Mouse (Mus musculus) ES-E14 (cell line): ENCODE results near the gene Csrp1. TPM values are rescaled to one million over a fixed set of nuclear protein-coding genes. Genes with fewer than 3 reads are reported as not detected.

Experiments used
- DNase-seq: peaks from one replicate; pipeline ENCODE4 v3.0.0-alpha.2; 2013; ENCODE audit warnings: low read depth, low spot score
- H3K27ac ChIP-seq: 2 replicates; pipeline ENCODE4 v1.5.1; 2012; ENCODE audit warnings: low read depth, mild to moderate bottlenecking, low read length, moderate library complexity, mixed read lengths; ENCODE audit not compliant: poor library complexity, insufficient read depth, severe bottlenecking
- H3K36me3 ChIP-seq: 2 replicates; pipeline ENCODE4 v1.6.1; 2012; ENCODE audit warnings: mild to moderate bottlenecking, low read length, moderate library complexity, mixed read lengths; ENCODE audit not compliant: control insufficient read depth, poor library complexity, insufficient read depth, severe bottlenecking
- H3K4me1 ChIP-seq, 2 experiments: fragments of 150-350 bp in 1 of 2; sonication (generic) in 1 of 2; 2 replicates each; pipeline ENCODE4 v1.6.1; 2012; ENCODE audit warnings: low read length in 2 of 2, mild to moderate bottlenecking in 1 of 2, mixed read lengths in 1 of 2; ENCODE audit not compliant: control insufficient read depth in 2 of 2, insufficient read depth in 2 of 2, poor library complexity in 1 of 2
- H3K4me3 ChIP-seq, 2 experiments: fragments of 150-350 bp in 1 of 2; sonication (generic) in 1 of 2; 2 replicates each; pipeline ENCODE4 v1.5.1; 2012; ENCODE audit warnings: low read length in 2 of 2, low read depth in 1 of 2, mild to moderate bottlenecking in 1 of 2, mixed read lengths in 1 of 2; ENCODE audit not compliant: insufficient read depth in 1 of 2, poor library complexity in 1 of 2, severe bottlenecking in 1 of 2
- H3K9ac ChIP-seq: 2 replicates; pipeline ENCODE4 v1.6.1; 2012; ENCODE audit warnings: low read depth, mild to moderate bottlenecking, low read length, mixed read lengths; ENCODE audit not compliant: poor library complexity, insufficient read depth, severe bottlenecking
- H3K9me3 ChIP-seq: fragments of 150-350 bp; sonication (generic); 2 replicates; pipeline ENCODE4 v1.6.1; 2012; ENCODE audit warnings: low read depth, mild to moderate bottlenecking, low read length; ENCODE audit not compliant: control insufficient read depth, insufficient read depth
- CHD2 ChIP-seq: IDR thresholded peaks from 2 replicates; pipeline ENCODE4 v1.6.1; 2014; ENCODE audit warnings: mild to moderate bottlenecking, low read depth, low read length, inconsistent platforms
- HCFC1 ChIP-seq: IDR thresholded peaks from 2 replicates; pipeline ENCODE4 v1.6.1; 2012; ENCODE audit warnings: low read length, inconsistent platforms, borderline replicate concordance; ENCODE audit not compliant: insufficient read depth
- MAFK ChIP-seq: IDR thresholded peaks from 2 replicates; pipeline ENCODE4 v1.6.1; 2014; ENCODE audit warnings: mild to moderate bottlenecking, low read depth, low read length, inconsistent platforms; ENCODE audit not compliant: insufficient read depth
- ZC3H11A ChIP-seq: IDR thresholded peaks from 2 replicates; pipeline ENCODE4 v1.6.1; 2012; ENCODE audit warnings: low read depth, mild to moderate bottlenecking, inconsistent platforms, low read length, borderline replicate concordance
- ZNF384 ChIP-seq: IDR thresholded peaks from 2 replicates; pipeline ENCODE4 v1.6.1; 2012; ENCODE audit warnings: low read depth, low read length, inconsistent platforms
- in situ Hi-C, 2 experiments: fragments of 600-800 bp; cut with MboI; formaldehyde crosslinking; loops; one replicate each; pipeline ENCODE4 v1.15.1; 2025; ENCODE audit warnings: low sequenced_read_pairs in 2 of 2, inconsistent platforms in 1 of 2; ENCODE audit not compliant: unreplicated experiment in 2 of 2
- total RNA-seq: library from RNA; depleted of rRNA; stranded (reverse); fragments of 300-350 nt; gene quantifications from 2 replicates; pipeline ENCODE4 v1.2.3, GENCODE M21; 2012

Csrp1 gene
- total RNA-seq, 1 experiment: 131 TPM

DNA sequence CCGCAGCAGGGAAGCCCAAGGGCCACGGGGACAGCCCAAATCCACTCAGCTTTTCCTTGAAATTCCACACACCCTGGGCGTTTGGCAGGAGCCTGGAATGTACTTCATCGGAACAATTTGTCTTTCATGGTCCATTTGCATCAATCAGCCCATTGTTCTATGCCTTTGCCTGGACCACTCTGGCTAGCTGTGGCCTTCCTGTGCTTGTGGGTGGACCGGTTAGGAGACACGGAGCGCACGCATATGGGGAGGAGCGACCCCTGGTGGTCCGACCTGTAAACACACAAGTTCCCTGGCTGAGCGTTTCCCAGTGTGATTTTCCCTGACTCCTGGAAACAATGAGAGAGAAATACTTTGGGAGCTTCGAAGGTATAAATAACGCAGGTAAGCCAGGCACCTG is 61.4 kb downstream of the Csrp1 start:
- H3K9ac ChIP-seq: no peak overlapping the region

DNA sequence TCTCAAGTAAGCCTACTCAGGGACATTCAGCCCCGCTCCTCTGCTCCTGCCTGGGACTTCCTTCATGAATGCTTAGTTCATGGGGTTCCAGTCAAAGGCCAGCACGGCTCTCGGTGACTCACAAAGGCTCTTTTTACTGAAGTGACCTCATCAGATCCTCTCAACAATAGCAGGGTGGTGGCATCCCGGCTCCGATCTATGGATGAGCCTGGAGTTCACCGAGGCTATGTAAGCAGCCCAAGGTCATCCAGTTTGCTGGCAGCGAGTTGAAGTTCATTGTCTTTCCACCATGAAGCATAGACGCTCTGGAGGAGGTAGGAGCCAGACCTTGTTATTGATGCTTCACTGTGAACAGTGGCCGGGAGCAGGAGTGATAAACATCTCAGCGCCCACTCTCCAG is 63.0 kb downstream of the Csrp1 start:
- in situ Hi-C loops: no loop called here

More for the DNA sequence above, 61.4 kb downstream of the Csrp1 start:
- DNase-seq: peak; percentile 80
- no peaks in the 10 kb centered on the region for H3K36me3 ChIP-seq
- TF ChIP-seq CHD2 (no peak), ZC3H11A (no peak), MAFK (no peak), ZNF384 (no peak), HCFC1 (no peak)
- no peaks in the 10 kb centered on the region for H3K9me3 ChIP-seq
- H3K4me1 ChIP-seq: peaks cover 0 to 8% of the 10 kb centered on the region in 2 experiments; a peak in 1 of 4 replicates
- in situ Hi-C loops: no loop called here
- H3K4me3 ChIP-seq: no peak overlapping the region
- no peak overlapping the region for H3K27ac ChIP-seq

GRCm38 (mm10) chr1:135787799-135788198 is 67.9 kb downstream of the Csrp1 start:
- TF ChIP-seq CHD2 (no peak), MAFK (no peak), ZC3H11A (no peak), HCFC1 (no peak), ZNF384 (no peak)
- no peak overlapping the region for H3K27ac ChIP-seq

More for the DNA sequence above, 63.0 kb downstream of the Csrp1 start:
- DNase-seq: no peak
- Histone ChIP-seq H3K36me3 (no peaks in the 10 kb centered on the region), H3K4me1 (peaks cover 0 to 8% of the 10 kb centered on the region in 2 experiments; a peak in 1 of 4 replicates), H3K27ac (no peak overlapping the region), H3K9ac (no peak overlapping the region), H3K4me3 (no peak overlapping the region), H3K9me3 (no peaks in the 10 kb centered on the region)
- TF ChIP-seq ZNF384 (no peak), CHD2 (no peak), MAFK (no peak), ZC3H11A (no peak), HCFC1 (no peak)

GRCm38 (mm10) chr1:135788708-135789107 is 68.8 kb downstream of the Csrp1 start:
- Histone ChIP-seq H3K4me1 (peaks cover 3 to 20% of the 10 kb centered on the region in 2 experiments; a peak in 2 of 4 replicates), H3K9ac (no peak overlapping the region), H3K4me3 (0 out of 4 replicates have a peak overlapping the region, but pooled peaks of 1 of the 2 experiments have one; percentile 12), H3K36me3 (no peaks in the 10 kb centered on the region), H3K27ac (no peak overlapping the region), H3K9me3 (no peaks in the 10 kb centered on the region)
- in situ Hi-C loops: no loop called here
- DNase-seq: no peak
- TF ChIP-seq HCFC1 (no peak), ZNF384 (no peak), MAFK (no peak), ZC3H11A (no peak), CHD2 (no peak)

More at GRCm38 (mm10) chr1:135787799-135788198, 67.9 kb downstream of the Csrp1 start:
- DNase-seq: peak; percentile 89
- no peak overlapping the region for H3K4me3 ChIP-seq
- no peaks in the 10 kb centered on the region for H3K36me3 ChIP-seq
- in situ Hi-C loops: no loop called here
- H3K9me3 ChIP-seq: no peaks in the 10 kb centered on the region
- no peak overlapping the region; the same call in 1 of the 2 replicates for H3K9ac ChIP-seq
- H3K4me1 ChIP-seq: peaks cover 3 to 14% of the 10 kb centered on the region in 2 experiments; a peak in 1 of 4 replicates

DNA sequence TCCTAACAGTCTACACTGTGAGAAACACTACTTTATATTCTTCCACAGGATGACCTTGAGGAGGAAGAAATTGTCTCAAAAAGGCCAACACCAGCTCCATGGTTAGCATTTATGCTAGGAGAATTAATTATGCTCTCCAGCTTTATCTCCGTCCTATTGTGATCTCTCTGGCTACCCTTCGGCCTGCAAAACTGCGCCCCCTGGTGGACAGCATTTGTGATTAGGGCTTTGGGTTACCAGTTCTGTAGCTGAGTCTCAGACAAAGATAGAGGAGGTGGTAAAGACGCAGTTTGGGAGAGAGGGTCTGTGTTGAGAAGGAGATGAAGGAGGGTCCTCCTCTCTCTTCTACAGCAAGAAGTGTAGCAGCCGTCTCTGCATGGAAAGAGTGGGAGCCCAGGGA is 70.0 kb downstream of the Csrp1 start:
- Histone ChIP-seq H3K9me3 (no peaks in the 10 kb centered on the region), H3K4me1 (peaks cover 6 to 27% of the 10 kb centered on the region in 2 experiments; a peak in 3 of 4 replicates), H3K9ac (no peak overlapping the region), H3K27ac (no peak overlapping the region), H3K36me3 (no peaks in the 10 kb centered on the region), H3K4me3 (no peak overlapping the region)
- no peak for TF ChIP-seq MAFK
- TF ChIP-seq CHD2: no peak
- TF ChIP-seq HCFC1: no peak
- no peak for TF ChIP-seq ZC3H11A
- TF ChIP-seq ZNF384: no peak
- DNase-seq: peak; percentile 82
- in situ Hi-C loops: no loop called here
